Mouse (Mus musculus): ENCODE measurements around the gene Kmt5a.

- TF ChIP-seq ZNF384 (IDR thresholded peaks at IDR 0.05; ENCODE audit: low read depth, low read length) = no peak
- no peak for TF ChIP-seq MAFK (IDR thresholded peaks at IDR 0.05; ENCODE audit: insufficient read depth, low read depth, low read length)
- no peak for TF ChIP-seq ZC3H11A (IDR thresholded peaks at IDR 0.05; ENCODE audit: borderline replicate concordance, low read depth, low read length)
- TF ChIP-seq HCFC1 (IDR thresholded peaks at IDR 0.05; ENCODE audit: borderline replicate concordance, insufficient read depth, low read length) = no peak
Measured at GRCm38 (mm10) chr5:124452494-124453228, 12.9 kb downstream of the Kmt5a start.
